Mouse (Mus musculus) heart, embryonic 14.5 days (tissue): ENCODE measurements at regions not wholly inside any gene's neighbourhood (a gene's known extent, or its start where the extent isn't known, plus 50 kb on each side); places are given as distances from the start of the nearest gene placed in this dataset.

Experiments used
- ATAC-seq: fragments of 200-750 bp; cut with Nextera tagmentation; 2 replicates; pipeline ENCODE4 v1.8.0; 2017; ENCODE audit warnings: low read depth, moderate TSS enrichment; ENCODE audit not compliant: insufficient number of reproducible peaks, insufficient read depth, low FRiP score
- H3K27ac ChIP-seq, 2 experiments: fragments of 200-500 bp in 1 of 2; fragments of 300-500 bp in 1 of 2; sonication (generic) in 1 of 2; replicated peaks in 1 of 2; 2 replicates each; pipeline ENCODE4 v1.5.1; 2012 to 2014; ENCODE audit warnings: low read depth in 2 of 2, low read length in 2 of 2, control low read depth in 1 of 2, mild to moderate bottlenecking in 1 of 2, mixed read lengths in 1 of 2; ENCODE audit not compliant: control insufficient read depth in 1 of 2, insufficient read depth in 1 of 2
- H3K27me3 ChIP-seq: fragments of 300-500 bp; sonication (generic); 2 replicates; pipeline ENCODE4 v1.6.1; 2014; ENCODE audit warnings: mild to moderate bottlenecking, low read length, control low read depth; ENCODE audit not compliant: control insufficient read depth, insufficient read depth
- H3K36me3 ChIP-seq: fragments of 300-500 bp; sonication (generic); 2 replicates; pipeline ENCODE4 v1.6.1; 2014; ENCODE audit warnings: mild to moderate bottlenecking, control low read depth, low read length, mixed read lengths; ENCODE audit not compliant: control insufficient read depth, insufficient read depth
- H3K4me1 ChIP-seq, 2 experiments: fragments of 200-500 bp in 1 of 2; fragments of 300-500 bp in 1 of 2; sonication (generic) in 1 of 2; 2 replicates each; pipeline ENCODE4 v1.6.1; 2012 to 2014; ENCODE audit warnings: low read length in 2 of 2, control low read depth in 1 of 2, mixed read lengths in 1 of 2; ENCODE audit not compliant: control insufficient read depth in 2 of 2, insufficient read depth in 2 of 2
- H3K4me2 ChIP-seq: fragments of 300-500 bp; sonication (generic); 2 replicates; pipeline ENCODE4 v1.6.1; 2014; ENCODE audit warnings: mild to moderate bottlenecking, low read length
- H3K4me3 ChIP-seq, 2 experiments: fragments of 200-500 bp in 1 of 2; fragments of 300-500 bp in 1 of 2; sonication (generic) in 1 of 2; 2 replicates each; pipeline ENCODE4 v1.5.1; 2012 to 2014; ENCODE audit warnings: low read length in 2 of 2, mild to moderate bottlenecking in 2 of 2, control low read depth in 1 of 2, low read depth in 1 of 2, moderate library complexity in 1 of 2; ENCODE audit not compliant: control insufficient read depth in 1 of 2, insufficient read depth in 1 of 2
- H3K9ac ChIP-seq: fragments of 300-500 bp; sonication (generic); 2 replicates; pipeline ENCODE4 v1.6.1; 2014; ENCODE audit warnings: mild to moderate bottlenecking, low read length
- H3K9me3 ChIP-seq: fragments of 300-500 bp; sonication (generic); 2 replicates; pipeline ENCODE4 v1.6.1; 2016; ENCODE audit warnings: low read length, control low read depth; ENCODE audit not compliant: control insufficient read depth
- WGBS: fragments of 180-500 bp; shearing (Covaris S2); extraction: QIAGEN DNeasy Blood & Tissue Kit; methylation state at CpG from one replicate; pipeline ENCODE4 v1.1.7; 2014; 5-methylcytosine and 5-hydroxymethylcytosine counted together

DNA sequence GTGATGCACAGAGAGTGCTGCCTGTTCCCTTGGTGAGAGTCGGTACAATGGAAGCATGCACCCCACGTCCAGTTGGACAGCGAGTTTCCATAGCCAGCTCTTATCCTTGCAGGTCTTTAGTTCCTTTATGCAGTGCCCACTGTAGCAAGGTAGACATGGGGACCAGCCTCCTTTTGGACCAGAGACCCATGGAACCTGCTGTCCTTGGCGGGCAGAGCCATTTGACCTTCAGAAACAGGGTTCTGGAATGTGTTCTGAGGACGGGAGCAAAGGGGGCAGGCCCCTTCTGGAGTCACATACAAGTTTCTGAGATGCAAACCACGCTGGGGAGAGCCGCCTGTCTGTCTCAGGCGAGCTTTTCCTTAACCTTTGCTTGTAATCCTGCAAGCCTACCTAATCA lies 188.1 kb downstream of the Emx2 start:
- H3K4me2 ChIP-seq = no peak overlapping the region
- no peaks in the 10 kb centered on the region for H3K9me3 ChIP-seq
- no peak overlapping the region for H3K27ac ChIP-seq
- no peak overlapping the region for H3K9ac ChIP-seq
- H3K4me3 ChIP-seq = no peak overlapping the region
- 73% methylated on average over 8 of the region's 8 CpGs for WGBS
- H3K4me1 ChIP-seq = no peaks in the 10 kb centered on the region
- no peak for ATAC-seq
- H3K27me3 ChIP-seq = no peaks in the 10 kb centered on the region
- no peaks in the 10 kb centered on the region for H3K36me3 ChIP-seq

DNA sequence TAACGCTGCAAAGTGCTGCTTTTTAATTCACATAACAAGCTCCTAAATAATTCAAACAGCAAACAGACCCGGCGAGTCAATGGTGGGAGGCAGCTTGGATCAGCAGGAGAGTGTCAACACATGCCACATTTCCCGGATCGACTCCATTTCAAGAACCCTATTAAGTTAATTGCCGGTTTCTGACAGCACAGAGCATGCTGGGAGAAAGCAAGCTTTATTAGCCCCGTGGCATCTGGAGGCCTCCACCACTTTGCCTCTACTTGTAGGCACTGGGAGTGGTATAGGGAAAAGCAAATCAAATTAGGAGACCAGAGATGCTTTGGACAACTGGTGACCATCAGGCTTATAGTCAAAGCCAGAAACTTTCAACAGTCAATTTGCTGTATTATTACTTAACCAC lies 188.5 kb downstream of the Emx2 start:
- no peak overlapping the region for H3K27ac ChIP-seq
- H3K27me3 ChIP-seq = no peaks in the 10 kb centered on the region
- no peak overlapping the region for H3K4me2 ChIP-seq
- WGBS = 80% methylated on average over 7 of the region's 7 CpGs
- H3K4me1 ChIP-seq = no peaks in the 10 kb centered on the region
- no peak for ATAC-seq
- no peaks in the 10 kb centered on the region for H3K36me3 ChIP-seq
- H3K9me3 ChIP-seq = no peaks in the 10 kb centered on the region
- H3K4me3 ChIP-seq = no peak overlapping the region
- H3K9ac ChIP-seq = no peak overlapping the region

DNA sequence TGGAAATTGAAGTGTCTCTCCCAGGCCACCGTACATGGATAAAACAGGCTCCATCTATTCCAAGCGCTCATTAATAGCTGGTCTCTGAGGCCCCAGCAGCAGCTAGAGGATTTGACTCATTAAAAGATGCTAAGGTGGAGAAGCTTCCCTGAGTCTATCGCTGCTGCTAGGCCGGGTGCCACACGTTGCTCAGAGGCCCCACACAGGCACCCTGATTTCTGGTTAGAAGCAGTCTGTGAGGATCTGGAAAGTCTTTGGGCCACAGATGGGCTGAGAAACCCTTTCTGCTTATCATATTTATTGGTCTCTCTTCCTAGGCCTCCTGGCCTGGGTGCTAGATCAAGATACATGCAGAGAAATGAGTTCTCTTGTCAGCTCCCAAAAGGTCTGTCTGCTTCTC lies 191.2 kb downstream of the Emx2 start:
- no peak overlapping the region for H3K4me2 ChIP-seq
- WGBS = 86% methylated on average over 5 of the region's 5 CpGs

DNA sequence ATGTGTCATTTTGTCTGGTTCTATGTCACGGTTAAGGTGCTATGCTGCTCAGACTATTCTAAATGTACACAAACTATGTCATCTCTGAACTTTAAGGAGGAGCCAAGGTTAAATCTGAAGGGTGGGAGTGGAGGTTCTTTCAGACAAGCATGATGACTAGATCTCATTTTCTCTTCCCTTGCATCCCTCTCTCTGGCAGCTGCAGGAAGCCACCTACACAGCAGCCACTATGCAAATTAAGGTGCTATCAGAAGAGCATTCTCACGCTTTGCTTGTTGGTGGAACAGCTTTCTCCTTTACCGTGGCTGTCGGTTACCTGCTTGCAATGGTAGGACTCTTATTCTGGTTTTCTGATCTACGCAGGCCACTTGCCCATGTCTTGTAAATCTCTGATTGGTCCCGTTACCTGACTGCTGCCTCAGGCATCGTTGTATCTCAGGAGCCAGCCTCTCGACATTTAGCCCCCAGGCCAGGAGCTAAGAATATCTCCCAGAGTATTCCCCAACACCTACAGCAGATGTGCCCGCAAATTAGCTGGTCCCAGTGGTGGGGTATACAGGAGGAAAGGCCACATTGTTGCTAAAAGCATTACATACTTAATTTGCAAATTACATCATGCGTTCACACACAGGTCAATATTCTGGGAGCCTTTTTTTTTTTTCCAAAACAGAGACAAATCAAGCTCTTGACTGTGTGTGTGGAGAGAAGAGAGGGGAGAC lies 192.6 kb downstream of the Emx2 start:
- 54% methylated on average over 10 of the region's 10 CpGs for WGBS
- H3K4me2 ChIP-seq = no peak overlapping the region
- H3K27ac ChIP-seq = no peak overlapping the region
- no peaks in the 10 kb centered on the region for H3K9me3 ChIP-seq
- H3K4me1 ChIP-seq = no peaks in the 10 kb centered on the region
- H3K36me3 ChIP-seq = no peaks in the 10 kb centered on the region
- no peak overlapping the region for H3K4me3 ChIP-seq
- no peak overlapping the region for H3K9ac ChIP-seq
- no peaks in the 10 kb centered on the region for H3K27me3 ChIP-seq
- ATAC-seq = no peak

More for the DNA sequence above, 191.2 kb downstream of the Emx2 start:
- no peaks in the 10 kb centered on the region for H3K4me1 ChIP-seq
- H3K9ac ChIP-seq = no peak overlapping the region
- no peaks in the 10 kb centered on the region for H3K9me3 ChIP-seq
- no peaks in the 10 kb centered on the region for H3K27me3 ChIP-seq
- no peak for ATAC-seq
- H3K4me3 ChIP-seq = no peak overlapping the region
- no peaks in the 10 kb centered on the region for H3K36me3 ChIP-seq
- no peak overlapping the region for H3K27ac ChIP-seq

DNA sequence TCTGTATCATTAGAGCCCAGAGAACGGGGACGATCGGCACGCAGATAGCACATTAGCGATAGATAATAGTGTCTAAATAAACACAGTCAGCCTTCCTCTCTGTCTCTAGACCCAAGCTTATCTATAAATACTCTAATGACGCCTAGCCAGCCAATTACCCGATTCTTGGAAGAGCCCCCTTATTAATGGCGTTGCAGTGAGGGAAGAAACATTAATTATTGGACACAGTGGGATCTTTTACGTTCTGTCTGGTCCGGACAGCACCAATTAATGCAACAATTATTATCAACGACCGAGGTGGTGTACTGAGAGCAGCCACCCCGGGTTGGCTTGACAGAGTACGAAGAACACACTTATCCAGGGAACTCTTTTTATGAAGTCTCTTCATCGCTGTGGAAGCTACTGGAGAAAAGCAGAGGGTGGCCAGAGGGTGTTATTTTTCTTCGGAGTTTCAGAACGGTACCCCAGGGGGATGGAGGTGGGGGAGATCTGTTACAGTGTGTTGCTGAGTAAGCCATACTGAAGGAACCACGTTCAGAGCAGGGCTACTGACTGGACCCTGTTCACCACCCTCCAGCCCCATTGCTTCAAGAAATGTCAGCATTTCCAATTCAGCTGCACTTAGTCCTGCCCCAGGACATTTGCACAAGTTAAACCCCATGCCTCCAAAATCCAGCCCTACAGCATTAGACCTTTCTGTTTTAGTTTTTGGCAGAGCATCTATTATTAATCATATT lies 195.6 kb downstream of the Emx2 start:
- 54% methylated on average over 18 of the region's 18 CpGs for whole genome bisulfite sequencing
- Histone ChIP-seq H3K4me3 (no peak overlapping the region), H3K9me3 (no peaks in the 10 kb centered on the region), H3K4me2 (no peak overlapping the region), H3K36me3 (no peaks in the 10 kb centered on the region), H3K9ac (no peak overlapping the region), H3K27ac (no peak overlapping the region), H3K4me1 (no peaks in the 10 kb centered on the region), H3K27me3 (no peaks in the 10 kb centered on the region)
- no peak for ATAC-seq

DNA sequence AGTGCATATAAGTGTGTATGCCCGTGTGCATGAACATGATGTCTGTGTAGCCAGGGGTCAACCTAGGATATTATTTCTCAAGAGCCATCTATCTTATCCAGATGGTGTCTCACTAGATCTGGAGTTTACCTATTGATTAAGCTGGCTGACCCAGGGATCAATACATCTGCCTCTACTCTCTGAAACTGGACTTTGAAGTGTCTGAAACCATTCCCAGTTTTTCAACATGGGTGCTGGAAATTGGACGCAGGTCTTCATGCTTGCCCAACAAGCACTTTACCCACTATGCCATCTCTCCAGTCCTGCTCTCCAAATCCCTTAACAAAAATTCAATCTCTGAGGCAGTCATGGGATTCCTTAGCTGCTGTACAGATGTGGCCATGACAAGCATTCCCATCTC lies 197.1 kb downstream of the Emx2 start:
- WGBS = 90% methylated on average over 2 of the region's 2 CpGs
- no peak overlapping the region for H3K4me3 ChIP-seq
- H3K4me1 ChIP-seq = no peaks in the 10 kb centered on the region
- H3K27ac ChIP-seq = no peak overlapping the region
- H3K4me2 ChIP-seq = no peak overlapping the region
- no peak for ATAC-seq
- H3K9ac ChIP-seq = no peak overlapping the region
- no peaks in the 10 kb centered on the region for H3K27me3 ChIP-seq
- H3K9me3 ChIP-seq = no peaks in the 10 kb centered on the region
- no peaks in the 10 kb centered on the region for H3K36me3 ChIP-seq

DNA sequence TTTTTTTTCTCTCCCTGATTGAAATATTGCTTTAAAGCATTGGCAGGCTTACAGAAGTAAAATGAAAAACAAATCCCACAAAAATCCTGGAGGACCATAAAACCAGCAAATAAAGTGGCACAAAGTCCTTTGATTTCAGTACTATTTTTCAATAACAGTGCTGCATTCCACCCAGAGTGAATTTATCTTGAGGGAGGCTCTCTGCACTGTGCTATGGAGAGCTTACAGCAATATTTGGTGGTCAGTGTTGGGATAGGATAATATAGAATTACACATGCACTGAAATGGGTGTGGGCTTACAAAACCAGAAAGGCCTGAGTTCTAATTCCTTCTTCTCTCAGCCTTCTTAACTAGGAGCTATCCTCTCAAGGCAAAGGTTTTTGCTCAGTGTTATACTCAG lies 211.6 kb downstream of the Emx2 start:
- H3K9ac ChIP-seq = no peak overlapping the region
- H3K9me3 ChIP-seq = no peaks in the 10 kb centered on the region
- H3K4me3 ChIP-seq = no peak overlapping the region
- H3K4me1 ChIP-seq = no peaks in the 10 kb centered on the region
- H3K27ac ChIP-seq = no peak overlapping the region
- H3K27me3 ChIP-seq = no peaks in the 10 kb centered on the region
- H3K4me2 ChIP-seq = no peak overlapping the region
- no peak for ATAC-seq
- H3K36me3 ChIP-seq = no peaks in the 10 kb centered on the region

DNA sequence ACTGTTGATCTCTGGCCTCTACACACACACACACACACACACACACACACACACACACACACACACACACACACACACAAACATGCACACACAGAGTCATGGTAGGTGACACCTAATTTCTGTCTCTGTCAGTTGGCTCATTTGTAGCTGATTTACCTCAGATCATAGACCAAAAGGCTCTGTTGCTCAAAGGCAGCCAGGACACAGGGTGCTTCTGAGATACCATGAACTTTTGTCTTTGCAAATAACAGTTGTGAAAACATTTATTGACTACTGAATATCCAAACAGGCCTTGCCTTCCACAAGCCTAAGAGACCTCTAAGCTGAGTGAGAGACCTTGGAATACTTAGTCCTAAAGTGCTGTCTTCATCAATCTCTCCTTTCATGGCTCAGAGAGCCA lies 215.4 kb downstream of the Emx2 start:
- no peaks in the 10 kb centered on the region for H3K9me3 ChIP-seq
- no peaks in the 10 kb centered on the region for H3K36me3 ChIP-seq
- no peak for ATAC-seq
- no peak overlapping the region for H3K4me3 ChIP-seq
- no peaks in the 10 kb centered on the region for H3K27me3 ChIP-seq
- no peak overlapping the region for H3K27ac ChIP-seq
- H3K4me2 ChIP-seq = no peak overlapping the region
- H3K4me1 ChIP-seq = no peaks in the 10 kb centered on the region
- H3K9ac ChIP-seq = no peak overlapping the region
